Mouse (Mus musculus) MEL (cell line): ENCODE data around the gene Srd5a3. TPM values are rescaled to one million over a fixed set of nuclear protein-coding genes. Genes with fewer than 3 reads are reported as not detected.

Source experiments
- DNase-seq: peaks from one replicate; pipeline ENCODE4 v3.0.0; 2011; ENCODE audit warnings: low read depth, low spot score
- H3K27ac ChIP-seq: 2 replicates; pipeline ENCODE4 v1.5.1; 2012; ENCODE audit warnings: low read depth, mild to moderate bottlenecking, control low read depth, low read length, moderate library complexity; ENCODE audit not compliant: control insufficient read depth
- H3K27me3 ChIP-seq, 2 experiments: fragments of 150-350 bp in 1 of 2; sonication (generic) in 1 of 2; 2 replicates each; pipeline ENCODE4 v1.6.1; 2012; ENCODE audit warnings: low read length in 2 of 2, mild to moderate bottlenecking in 2 of 2, improper control_type of control experiment in 1 of 2, moderate library complexity in 1 of 2; ENCODE audit not compliant: insufficient read depth in 2 of 2, control insufficient read depth in 1 of 2
- H3K36me3 ChIP-seq, 2 experiments: 2 replicates each; pipeline ENCODE4 v1.6.1; 2012 to 2014; ENCODE audit warnings: low read length in 2 of 2, improper control_type of control experiment in 1 of 2, inconsistent platforms in 1 of 2, mild to moderate bottlenecking in 1 of 2; ENCODE audit not compliant: insufficient read depth in 2 of 2, control insufficient read depth in 1 of 2
- H3K4me1 ChIP-seq, 2 experiments: fragments of 150-350 bp in 1 of 2; sonication (generic) in 1 of 2; 2 replicates each; pipeline ENCODE4 v1.6.1; 2012; ENCODE audit warnings: low read length in 2 of 2, improper control_type of control experiment in 1 of 2, mild to moderate bottlenecking in 1 of 2; ENCODE audit not compliant: insufficient read depth in 2 of 2, control insufficient read depth in 1 of 2
- H3K4me3 ChIP-seq, 2 experiments: fragments of 150-350 bp in 1 of 2; sonication (generic) in 1 of 2; 2 replicates each; pipeline ENCODE4 v1.5.1; 2012; ENCODE audit warnings: low read depth in 2 of 2, low read length in 2 of 2, mild to moderate bottlenecking in 2 of 2, moderate library complexity in 2 of 2, control low read depth in 1 of 2, improper control_type of control experiment in 1 of 2; ENCODE audit not compliant: control insufficient read depth in 1 of 2, insufficient read depth in 1 of 2
- H3K79me2 ChIP-seq: 2 replicates; pipeline ENCODE4 v1.6.1; 2012; ENCODE audit warnings: mild to moderate bottlenecking, low read length, moderate library complexity; ENCODE audit not compliant: control insufficient read depth, poor library complexity, insufficient read depth
- H3K9ac ChIP-seq: 2 replicates; pipeline ENCODE4 v1.6.1; 2012; ENCODE audit warnings: low read depth, mild to moderate bottlenecking, control low read depth, low read length, moderate library complexity; ENCODE audit not compliant: control insufficient read depth, poor library complexity, severe bottlenecking
- H3K9me3 ChIP-seq: fragments of 150-350 bp; sonication (generic); replicated peaks from 2 replicates; pipeline ENCODE4 v1.6.1; 2012; ENCODE audit warnings: mild to moderate bottlenecking, low read length, improper control_type of control experiment, moderate library complexity; ENCODE audit not compliant: insufficient read depth
- CHD1 ChIP-seq: IDR thresholded peaks from 2 replicates; pipeline ENCODE4 v1.6.1; 2012; ENCODE audit warnings: low read depth, mild to moderate bottlenecking, inconsistent platforms, low read length, improper control_type of control experiment
- CTCF ChIP-seq, 3 experiments: IDR thresholded peaks in 2 of 3; conservative IDR thresholded peaks in 1 of 3; 2 replicates each; pipeline ENCODE4 v1.5.1; 2011 to 2012; ENCODE audit warnings: low read length in 3 of 3, low read depth in 2 of 3, mild to moderate bottlenecking in 2 of 3, improper control_type of control experiment in 1 of 3, inconsistent platforms in 1 of 3, mixed read lengths in 1 of 3, moderate library complexity in 1 of 3; ENCODE audit not compliant: control insufficient read depth in 1 of 3, insufficient read depth in 1 of 3, poor library complexity in 1 of 3, severe bottlenecking in 1 of 3
- E2F4 ChIP-seq: IDR thresholded peaks from 2 replicates; pipeline ENCODE4 v1.6.1; 2011; ENCODE audit warnings: low read depth, low read length, improper control_type of control experiment, borderline replicate concordance
- ELF1 ChIP-seq: IDR thresholded peaks from 2 replicates; pipeline ENCODE4 v1.6.1; 2014; ENCODE audit warnings: low read depth, mild to moderate bottlenecking, inconsistent platforms, low read length, improper control_type of control experiment, moderate library complexity
- EP300 ChIP-seq, 2 experiments: IDR thresholded peaks; 2 replicates each; pipeline ENCODE4 v1.6.1; 2011; ENCODE audit warnings: improper control_type of control experiment in 2 of 2, low read length in 2 of 2, low read depth in 1 of 2, mild to moderate bottlenecking in 1 of 2
- ETS1 ChIP-seq: IDR thresholded peaks from 2 replicates; pipeline ENCODE4 v1.6.1; 2012; ENCODE audit warnings: low read depth, mild to moderate bottlenecking, inconsistent platforms, low read length, improper control_type of control experiment, moderate library complexity
- GABPA ChIP-seq: IDR thresholded peaks from 2 replicates; pipeline ENCODE4 v1.6.1; 2012; ENCODE audit warnings: low read depth, mild to moderate bottlenecking, inconsistent platforms, low read length, improper control_type of control experiment, moderate library complexity
- JUND ChIP-seq: IDR thresholded peaks from 2 replicates; pipeline ENCODE4 v1.6.1; 2011; ENCODE audit warnings: low read depth, mild to moderate bottlenecking, improper control_type of control experiment, low read length
- KAT2A ChIP-seq: conservative IDR thresholded peaks from 2 replicates; pipeline ENCODE4 v1.6.1; 2012; ENCODE audit warnings: low read depth, low read length, improper control_type of control experiment, inconsistent platforms
- MAFK ChIP-seq: IDR thresholded peaks from 2 replicates; pipeline ENCODE4 v1.6.1; 2011; ENCODE audit warnings: low read depth, mild to moderate bottlenecking, low read length, improper control_type of control experiment, borderline replicate concordance
- MAX ChIP-seq: IDR thresholded peaks from 2 replicates; pipeline ENCODE4 v1.6.1; 2011; ENCODE audit warnings: low read length, improper control_type of control experiment
- MAZ ChIP-seq: IDR thresholded peaks from 2 replicates; pipeline ENCODE4 v1.6.1; 2012; ENCODE audit warnings: low read depth, mild to moderate bottlenecking, inconsistent platforms, low read length, improper control_type of control experiment
- MXI1 ChIP-seq: IDR thresholded peaks from 2 replicates; pipeline ENCODE4 v1.6.1; 2011; ENCODE audit warnings: mild to moderate bottlenecking, low read depth, low read length, improper control_type of control experiment
- MYC ChIP-seq: IDR thresholded peaks from 2 replicates; pipeline ENCODE4 v1.6.1; 2011; ENCODE audit warnings: low read depth, mild to moderate bottlenecking, low read length, improper control_type of control experiment, moderate library complexity
- NELFE ChIP-seq: IDR thresholded peaks from 2 replicates; pipeline ENCODE4 v1.6.1; 2011; ENCODE audit warnings: low read depth, low read length, improper control_type of control experiment
- NRF1 ChIP-seq: IDR thresholded peaks from 2 replicates; pipeline ENCODE4 v1.6.1; 2014; ENCODE audit warnings: low read depth, mild to moderate bottlenecking, inconsistent platforms, low read length, improper control_type of control experiment, moderate library complexity; ENCODE audit not compliant: poor library complexity, insufficient read depth, severe bottlenecking
- POLR2A ChIP-seq, 2 experiments: IDR thresholded peaks; 2 replicates each; pipeline ENCODE4 v1.6.1; 2011 to 2012; ENCODE audit warnings: low read length in 2 of 2, mild to moderate bottlenecking in 2 of 2, control low read depth in 1 of 2, improper control_type of control experiment in 1 of 2, low read depth in 1 of 2, moderate library complexity in 1 of 2; ENCODE audit not compliant: control insufficient read depth in 1 of 2, insufficient read depth in 1 of 2, poor library complexity in 1 of 2
- POLR2AphosphoS5 ChIP-seq: IDR thresholded peaks from 2 replicates; pipeline ENCODE4 v1.6.1; 2012; ENCODE audit warnings: low read depth, borderline replicate concordance, mild to moderate bottlenecking, inconsistent platforms, low read length, moderate library complexity, mixed read lengths
- RCOR1 ChIP-seq: IDR thresholded peaks from 2 replicates; pipeline ENCODE4 v1.6.1; 2012; ENCODE audit warnings: low read depth, mild to moderate bottlenecking, inconsistent platforms, low read length, improper control_type of control experiment
- USF1 ChIP-seq: IDR thresholded peaks from 2 replicates; pipeline ENCODE4 v1.6.1; 2014; ENCODE audit warnings: low read depth, mild to moderate bottlenecking, inconsistent platforms, low read length, improper control_type of control experiment, moderate library complexity
- USF2 ChIP-seq, 2 experiments: IDR thresholded peaks; 2 replicates each; pipeline ENCODE4 v1.6.1; 2011 to 2012; ENCODE audit warnings: improper control_type of control experiment in 2 of 2, low read length in 2 of 2, borderline replicate concordance in 1 of 2, inconsistent platforms in 1 of 2, low read depth in 1 of 2, mild to moderate bottlenecking in 1 of 2; ENCODE audit not compliant: insufficient read depth in 1 of 2
- ZKSCAN1 ChIP-seq: IDR thresholded peaks from 2 replicates; pipeline ENCODE4 v1.6.1; 2012; ENCODE audit warnings: low read depth, mild to moderate bottlenecking, inconsistent platforms, low read length, improper control_type of control experiment, moderate library complexity
- polyA plus RNA-seq, 2 experiments: library from polyadenylated mRNA; stranded (reverse) in 1 of 2; unstranded in 1 of 2; fragments of >175 nt in 1 of 2; fragments of >200 nt in 1 of 2; gene quantifications; 2 replicates each; pipeline versions ENCODE4 v1.2.1 to v1.2.4; 2012; ENCODE audit warnings: low replicate concordance in 2 of 2, low read depth in 1 of 2; ENCODE audit not compliant: insufficient read length in 2 of 2, insufficient read depth in 1 of 2, missing spikeins in 1 of 2
- total RNA-seq: library from RNA; depleted of rRNA; stranded (reverse); fragments of 300-350 nt; gene quantifications from 2 replicates; pipeline ENCODE4 v1.2.3, GENCODE M21; 2012

The Srd5a3 gene
- total and polyA plus RNA-seq, 3 experiments = 17.0 to 33.2 TPM; not detected in 1

DNA sequence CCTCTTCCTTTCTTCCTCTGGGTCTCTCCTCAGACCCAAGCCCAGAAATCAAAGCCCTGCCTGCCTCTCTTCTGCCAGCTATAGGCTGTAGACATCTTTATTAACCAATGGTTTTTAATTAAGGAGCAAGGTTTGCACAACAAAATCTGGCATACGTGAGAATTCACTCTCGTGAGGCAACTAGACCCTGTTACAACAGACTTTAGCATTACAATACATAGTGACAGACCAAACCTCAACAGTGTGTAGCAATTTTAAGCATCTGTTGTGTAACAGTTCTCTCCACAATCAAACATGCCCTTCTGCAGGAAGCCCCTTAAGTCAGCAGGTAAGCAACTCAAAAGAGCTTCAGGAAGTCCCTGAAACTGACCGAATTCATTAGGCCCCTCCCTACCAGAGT, 3.8 kb upstream of the Srd5a3 start:
- no peak for DNase-seq
- Histone ChIP-seq H3K79me2 (peaks cover 8% of the 10 kb centered on the region), H3K4me1 (peaks cover 7 to 24% of the 10 kb centered on the region in 2 experiments; a peak in 3 of 4 replicates), H3K9ac (no peak overlapping the region), H3K27ac (no peak overlapping the region), H3K4me3 (no peak overlapping the region), H3K36me3 (peaks cover 0 to 36% of the 10 kb centered on the region in 2 experiments; a peak in 2 of 4 replicates), H3K27me3 (no peaks in the 10 kb centered on the region), H3K9me3 (no peaks in the 10 kb centered on the region)
- TF ChIP-seq MAFK (no peak), MXI1 (no peak), NRF1 (no peak), MAZ (no peak), MYC (no peak), NELFE (no peak), CTCF (IDR thresholded peaks at IDR 0.05 in 2 of 3, conservative IDR thresholded peaks at IDR 0.05 in 1 of 3; ENCODE audit: control insufficient read depth in 1 of 3, insufficient read depth in 1 of 3, low read depth in 2 of 3, low read length in 3 of 3, poor library complexity in 1 of 3, severe bottlenecking in 1 of 3) (no peak), ELF1 (no peak), GABPA (no peak), ZKSCAN1 (no peak), USF1 (no peak), ETS1 (no peak), JUND (no peak), POLR2A (IDR thresholded peaks at IDR 0.05; ENCODE audit: control insufficient read depth in 1 of 2, insufficient read depth in 1 of 2, low read depth in 1 of 2, low read length in 2 of 2, poor library complexity in 1 of 2) (no peak), POLR2AphosphoS5 (no peak), CHD1 (no peak), KAT2A (no peak), MAX (no peak), USF2 (IDR thresholded peaks at IDR 0.05; ENCODE audit: borderline replicate concordance in 1 of 2, insufficient read depth in 1 of 2, low read depth in 1 of 2, low read length in 2 of 2) (no peak), RCOR1 (no peak)

DNA sequence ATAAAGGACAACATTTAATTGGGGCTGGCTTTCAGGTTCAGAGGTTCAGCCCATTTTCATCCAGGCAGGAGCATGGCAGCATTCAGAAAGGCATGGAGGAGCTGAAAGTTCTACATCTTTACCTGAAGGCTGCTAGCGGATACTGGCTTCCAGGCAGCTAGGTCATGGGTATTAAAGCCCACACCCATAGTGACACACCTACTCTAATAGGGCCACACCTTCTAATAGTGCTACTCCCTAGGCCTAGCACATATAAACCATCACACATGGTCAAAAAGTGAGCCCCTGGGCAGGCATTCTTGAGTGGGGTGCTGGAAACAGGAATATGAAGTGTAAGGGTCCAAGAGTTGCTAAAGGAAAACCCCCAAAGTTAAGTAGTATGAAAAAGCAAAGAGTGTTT, 2.5 kb upstream of the Srd5a3 start:
- H3K4me3 ChIP-seq = no peak overlapping the region
- peaks cover 10% of the 10 kb centered on the region for H3K79me2 ChIP-seq
- H3K36me3 ChIP-seq = peaks cover 0 to 35% of the 10 kb centered on the region in 2 experiments; a peak in 2 of 4 replicates
- DNase-seq = no peak
- H3K27me3 ChIP-seq = no peaks in the 10 kb centered on the region
- peak overlapping the region; percentile 79 for H3K27ac ChIP-seq
- no peak overlapping the region for H3K9ac ChIP-seq
- TF ChIP-seq MYC (no peak), CTCF (IDR thresholded peaks at IDR 0.05 in 2 of 3, conservative IDR thresholded peaks at IDR 0.05 in 1 of 3; ENCODE audit: control insufficient read depth in 1 of 3, insufficient read depth in 1 of 3, low read depth in 2 of 3, low read length in 3 of 3, poor library complexity in 1 of 3, severe bottlenecking in 1 of 3) (no peak), E2F4 (no peak), ELF1 (no peak), EP300 (IDR thresholded peaks at IDR 0.05; ENCODE audit: low read depth in 1 of 2, low read length in 2 of 2) (no peak)
- peaks cover 7 to 25% of the 10 kb centered on the region in 2 experiments; a peak in 3 of 4 replicates for H3K4me1 ChIP-seq
- no peaks in the 10 kb centered on the region for H3K9me3 ChIP-seq
